Mouse (Mus musculus) limb, embryonic 15.5 days (tissue): ENCODE measurements around the gene Chn1. TPM values are rescaled to one million over a fixed set of nuclear protein-coding genes. Genes with fewer than 3 reads are reported as not detected.

Experiments
- ATAC-seq: fragments of 200-750 bp; cut with Nextera tagmentation; 2 replicates; pipeline ENCODE4 v1.8.0; 2017; ENCODE audit warnings: low read depth, moderate TSS enrichment; ENCODE audit not compliant: insufficient number of reproducible peaks, low FRiP score, low TSS enrichment
- H3K27ac ChIP-seq: fragments of 300-500 bp; sonication (generic); 2 replicates; pipeline ENCODE4 v1.5.1; 2015; ENCODE audit warnings: moderate library complexity, mild to moderate bottlenecking, inconsistent platforms
- H3K27me3 ChIP-seq: fragments of 300-500 bp; sonication (generic); 2 replicates; pipeline ENCODE4 v1.6.1; 2015; ENCODE audit warnings: inconsistent platforms
- H3K36me3 ChIP-seq: fragments of 300-500 bp; sonication (generic); 2 replicates; pipeline ENCODE4 v1.6.1; 2015; ENCODE audit warnings: inconsistent platforms
- H3K4me1 ChIP-seq: fragments of 300-500 bp; sonication (generic); 2 replicates; pipeline ENCODE4 v1.6.1; 2015; ENCODE audit warnings: inconsistent platforms
- H3K4me2 ChIP-seq: fragments of 300-500 bp; sonication (generic); 2 replicates; pipeline ENCODE4 v1.6.1; 2015; ENCODE audit warnings: mild to moderate bottlenecking, inconsistent platforms
- H3K4me3 ChIP-seq: fragments of 300-500 bp; sonication (generic); 2 replicates; pipeline ENCODE4 v1.5.1; 2015; ENCODE audit warnings: mild to moderate bottlenecking, inconsistent platforms
- H3K9ac ChIP-seq: fragments of 300-500 bp; sonication (generic); 2 replicates; pipeline ENCODE4 v1.6.1; 2015; ENCODE audit warnings: inconsistent platforms
- H3K9me3 ChIP-seq: fragments of 300-500 bp; sonication (generic); 2 replicates; pipeline ENCODE4 v1.6.1; 2016; ENCODE audit warnings: inconsistent platforms
- WGBS: fragments of 180-500 bp; shearing (Covaris S2); methylation state at CpG from one replicate; pipeline ENCODE4 v1.1.7; 2015; 5-methylcytosine and 5-hydroxymethylcytosine counted together
- polyA plus RNA-seq: library from polyadenylated mRNA; unstranded; fragments of >200 nt; fragmentation: Nextera tagmentation; extraction: Ambion mirVana; gene quantifications from 2 replicates; pipeline ENCODE4 v1.2.1, GENCODE M21; 2015

The Chn1 gene
- polyA plus RNA-seq, 1 experiment from 2014 or later, result 20.2 TPM

DNA sequence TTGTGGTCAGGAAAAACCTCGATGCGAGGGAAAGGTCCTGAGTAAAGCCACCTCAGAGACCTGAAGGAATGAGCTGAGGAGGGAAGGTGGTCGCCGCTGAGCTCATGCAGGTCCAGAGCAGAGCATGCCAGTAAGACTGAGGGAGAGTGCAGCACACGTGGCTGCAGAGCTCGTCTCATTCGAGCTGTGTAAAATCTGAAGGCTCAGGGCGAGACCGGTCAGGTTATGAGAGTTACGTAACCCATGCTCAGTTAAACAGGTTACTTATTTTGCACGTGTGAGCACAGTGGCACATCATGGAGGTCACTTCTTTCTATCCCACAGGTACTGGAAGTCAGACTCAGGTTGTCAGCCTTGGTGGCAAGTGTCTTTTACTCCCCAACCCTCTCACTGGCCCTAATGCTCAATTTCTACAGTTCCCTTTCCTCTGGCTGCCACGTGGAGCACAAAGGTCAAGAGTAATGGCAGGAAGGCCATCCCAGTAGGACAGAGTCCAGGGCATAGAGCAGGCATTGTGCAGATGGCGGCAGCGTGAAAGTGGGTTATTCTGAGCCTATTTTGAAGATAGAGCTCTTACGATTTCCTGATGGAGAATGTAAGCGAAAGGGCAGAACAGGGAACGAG is 158.6 kb downstream of the Chn1 start:
- no peaks in the 10 kb centered on the region for H3K9me3 ChIP-seq
- H3K9ac ChIP-seq, result no peak overlapping the region
- H3K36me3 ChIP-seq, result peaks cover 4% of the 10 kb centered on the region; the same call in 1 of the 2 replicates
- WGBS, result 72% methylated on average over 17 of the region's 17 CpGs
- no peaks in the 10 kb centered on the region for H3K27me3 ChIP-seq
- H3K4me2 ChIP-seq, result no peak overlapping the region
- no peak for ATAC-seq
- H3K4me3 ChIP-seq, result no peak overlapping the region
- peaks cover 5% of the 10 kb centered on the region for H3K4me1 ChIP-seq
- no peak overlapping the region for H3K27ac ChIP-seq

DNA sequence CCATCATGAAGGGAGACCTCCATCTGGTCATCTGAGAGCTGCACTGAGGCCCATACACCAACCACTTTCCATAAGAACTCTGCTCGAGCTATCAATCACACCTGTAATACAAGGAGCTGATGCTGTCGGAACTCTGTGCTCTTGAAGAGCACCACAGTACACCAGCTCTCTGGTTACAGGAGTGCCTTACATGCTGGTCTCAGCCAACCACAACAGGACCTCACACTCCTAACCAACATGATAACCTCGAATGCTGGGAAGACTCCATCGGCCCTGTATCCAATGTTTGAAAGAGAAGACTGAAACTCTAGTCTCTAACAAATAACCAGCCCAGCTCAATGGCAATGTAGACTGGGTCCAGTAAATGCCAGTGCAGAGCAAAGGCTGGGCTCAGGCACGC is 159.7 kb downstream of the Chn1 start:
- H3K4me3 ChIP-seq, result no peak overlapping the region
- H3K27ac ChIP-seq, result no peak overlapping the region
- H3K4me1 ChIP-seq, result peaks cover 5% of the 10 kb centered on the region
- no peak overlapping the region for H3K9ac ChIP-seq
- ATAC-seq, result no peak
- no peaks in the 10 kb centered on the region for H3K9me3 ChIP-seq
- WGBS, result 82% methylated on average over 5 of the region's 5 CpGs
- H3K27me3 ChIP-seq, result no peaks in the 10 kb centered on the region
- peaks cover 4% of the 10 kb centered on the region; the same call in 1 of the 2 replicates for H3K36me3 ChIP-seq
- H3K4me2 ChIP-seq, result no peak overlapping the region

DNA sequence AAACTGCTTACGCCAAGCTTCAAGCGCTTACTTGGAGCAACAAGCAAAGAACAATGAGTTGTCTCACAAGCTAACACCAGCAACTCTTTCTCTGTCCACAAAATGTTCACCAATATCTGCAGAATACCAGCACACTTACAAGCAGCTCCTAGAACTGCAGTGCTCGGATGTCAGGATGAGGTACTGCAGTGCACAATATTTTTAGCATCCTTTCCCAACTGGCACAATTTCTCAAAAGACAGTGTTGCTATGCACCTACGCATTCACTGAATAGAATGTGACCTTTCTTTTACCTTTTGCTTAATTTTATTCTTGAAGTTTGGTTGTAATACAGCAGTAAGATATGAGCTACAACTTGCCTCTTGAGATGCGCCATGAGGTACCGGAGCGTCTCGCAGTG is 160.8 kb downstream of the Chn1 start:
- peaks cover 4% of the 10 kb centered on the region; the same call in 1 of the 2 replicates for H3K36me3 ChIP-seq

DNA sequence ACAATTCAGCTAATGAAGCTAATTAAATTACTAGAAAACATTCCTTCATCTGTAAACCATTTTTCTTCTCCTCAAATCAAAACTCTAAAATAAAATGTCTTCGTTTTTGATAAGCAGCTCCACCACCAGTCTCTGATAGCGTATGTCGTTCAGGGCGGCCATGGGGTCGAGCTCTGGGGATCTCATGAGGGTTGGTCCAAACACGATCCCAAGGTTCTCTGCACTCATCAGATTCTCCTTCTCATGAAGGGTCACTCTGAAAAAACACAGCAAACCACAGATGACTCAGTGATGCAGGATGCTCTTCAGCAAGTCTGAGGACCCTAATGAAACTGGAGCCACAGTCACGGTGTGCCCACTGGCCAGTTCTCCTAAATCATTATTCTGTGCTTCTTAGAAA is 162.2 kb downstream of the Chn1 start:
- no peak for ATAC-seq
- Histone ChIP-seq H3K9ac (no peak overlapping the region), H3K36me3 (peaks cover 4% of the 10 kb centered on the region; the same call in 1 of the 2 replicates), H3K27ac (no peak overlapping the region), H3K27me3 (no peaks in the 10 kb centered on the region), H3K4me3 (no peak overlapping the region), H3K4me1 (no peaks in the 10 kb centered on the region), H3K9me3 (no peaks in the 10 kb centered on the region), H3K4me2 (no peak overlapping the region)
- WGBS, result 88% methylated on average over 7 of the region's 7 CpGs

More for the DNA sequence above, 160.8 kb downstream of the Chn1 start:
- H3K27me3 ChIP-seq, result no peaks in the 10 kb centered on the region
- 97% methylated on average over 8 of the region's 8 CpGs for WGBS
- no peak overlapping the region for H3K4me2 ChIP-seq
- no peak overlapping the region for H3K27ac ChIP-seq
- H3K9me3 ChIP-seq, result no peaks in the 10 kb centered on the region
- H3K4me1 ChIP-seq, result peaks cover 5% of the 10 kb centered on the region
- no peak overlapping the region for H3K4me3 ChIP-seq
- ATAC-seq, result no peak
- H3K9ac ChIP-seq, result no peak overlapping the region

DNA sequence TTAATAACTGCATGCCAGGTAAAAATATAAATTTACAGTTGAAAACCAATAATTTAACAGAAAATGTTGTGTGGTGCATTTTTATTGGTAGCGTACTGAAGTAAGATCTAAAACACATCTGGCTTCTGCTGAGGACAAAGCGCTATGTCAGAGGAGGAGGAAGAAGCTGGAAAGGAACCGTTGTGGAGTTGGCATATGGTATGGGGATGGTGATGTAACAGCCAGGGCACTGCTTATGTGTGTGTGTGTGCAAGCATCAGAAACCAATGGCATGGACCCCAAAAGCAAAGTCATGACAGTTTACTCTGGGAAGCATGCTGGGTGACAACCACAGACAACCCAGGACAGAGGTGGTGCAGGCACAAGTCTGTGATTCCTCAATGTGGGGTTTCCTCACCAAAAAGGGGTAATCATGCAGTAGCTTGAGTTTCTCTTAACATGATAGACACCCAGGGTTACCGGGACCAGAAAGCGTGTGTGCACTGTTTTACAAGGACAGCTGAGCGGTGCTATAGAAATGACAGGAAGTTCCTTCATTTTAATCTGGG is 162.7 kb downstream of the Chn1 start:
- Histone ChIP-seq H3K36me3 (no peaks in the 10 kb centered on the region), H3K9ac (no peak overlapping the region), H3K4me2 (no peak overlapping the region), H3K4me3 (no peak overlapping the region), H3K9me3 (no peaks in the 10 kb centered on the region), H3K4me1 (0 out of 2 replicates have a peak, but pooled peaks cover 2% of the 10 kb centered on the region), H3K27me3 (no peaks in the 10 kb centered on the region), H3K27ac (no peak overlapping the region)
- no peak for ATAC-seq
- 77% methylated on average over 6 of the region's 6 CpGs for WGBS

DNA sequence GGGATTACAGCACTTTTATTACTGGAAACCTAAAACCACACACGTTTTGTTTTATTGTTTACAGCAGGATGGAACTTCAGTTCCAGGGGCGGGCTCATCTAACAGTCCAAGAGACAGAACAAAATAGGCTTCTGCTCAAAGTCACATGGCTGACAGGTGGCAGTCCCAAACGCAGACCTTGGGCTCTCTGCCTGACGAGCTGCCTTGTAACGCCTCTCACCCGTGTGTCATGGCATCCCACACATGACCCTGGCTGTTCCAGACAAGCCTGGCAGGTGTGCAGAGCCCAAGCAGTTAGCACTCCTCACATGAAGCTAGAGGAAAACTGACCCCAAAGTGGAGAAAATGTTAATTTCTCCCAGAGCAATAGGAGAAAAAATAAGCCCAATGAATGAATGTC is 163.3 kb downstream of the Chn1 start:
- Histone ChIP-seq H3K4me2 (no peak overlapping the region), H3K27me3 (no peaks in the 10 kb centered on the region), H3K9me3 (no peaks in the 10 kb centered on the region), H3K9ac (no peak overlapping the region), H3K27ac (no peak overlapping the region), H3K4me3 (no peak overlapping the region), H3K36me3 (no peaks in the 10 kb centered on the region), H3K4me1 (0 out of 2 replicates have a peak, but pooled peaks cover 3% of the 10 kb centered on the region)
- WGBS, result 49% methylated on average over 6 of the region's 6 CpGs
- ATAC-seq, result no peak

DNA sequence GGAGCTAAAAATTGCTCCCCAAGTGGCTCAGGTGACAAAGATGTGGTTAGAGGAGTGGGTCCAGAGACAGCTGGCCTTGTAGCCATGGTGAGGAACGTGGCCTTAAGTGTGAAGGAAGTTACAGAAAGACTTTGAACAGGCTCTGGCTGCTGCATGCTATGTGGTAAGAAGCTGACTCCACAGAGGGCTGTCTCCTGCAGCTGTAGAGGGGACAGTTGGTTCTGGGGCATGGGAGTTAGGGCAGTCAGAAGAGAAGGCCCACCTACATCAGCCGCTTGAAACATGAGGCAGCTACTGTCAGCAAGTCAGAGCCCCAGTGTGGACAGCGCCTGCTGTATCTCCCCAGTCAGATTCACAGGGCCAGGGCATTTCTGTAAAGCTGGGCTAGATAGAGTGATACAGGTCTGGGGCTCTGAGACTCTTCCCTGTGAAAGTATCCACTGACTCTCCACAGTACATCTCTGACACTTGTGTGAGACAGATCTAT is 165.4 kb downstream of the Chn1 start:
- H3K27ac ChIP-seq, result no peak overlapping the region
- WGBS, result 84% methylated on average over 3 of the region's 3 CpGs
- H3K27me3 ChIP-seq, result no peaks in the 10 kb centered on the region
- no peaks in the 10 kb centered on the region for H3K36me3 ChIP-seq
- no peaks in the 10 kb centered on the region for H3K9me3 ChIP-seq
- ATAC-seq, result no peak
- H3K4me3 ChIP-seq, result no peak overlapping the region
- H3K4me2 ChIP-seq, result no peak overlapping the region
- no peak overlapping the region for H3K9ac ChIP-seq
- H3K4me1 ChIP-seq, result peaks cover 6% of the 10 kb centered on the region; the same call in 1 of the 2 replicates

DNA sequence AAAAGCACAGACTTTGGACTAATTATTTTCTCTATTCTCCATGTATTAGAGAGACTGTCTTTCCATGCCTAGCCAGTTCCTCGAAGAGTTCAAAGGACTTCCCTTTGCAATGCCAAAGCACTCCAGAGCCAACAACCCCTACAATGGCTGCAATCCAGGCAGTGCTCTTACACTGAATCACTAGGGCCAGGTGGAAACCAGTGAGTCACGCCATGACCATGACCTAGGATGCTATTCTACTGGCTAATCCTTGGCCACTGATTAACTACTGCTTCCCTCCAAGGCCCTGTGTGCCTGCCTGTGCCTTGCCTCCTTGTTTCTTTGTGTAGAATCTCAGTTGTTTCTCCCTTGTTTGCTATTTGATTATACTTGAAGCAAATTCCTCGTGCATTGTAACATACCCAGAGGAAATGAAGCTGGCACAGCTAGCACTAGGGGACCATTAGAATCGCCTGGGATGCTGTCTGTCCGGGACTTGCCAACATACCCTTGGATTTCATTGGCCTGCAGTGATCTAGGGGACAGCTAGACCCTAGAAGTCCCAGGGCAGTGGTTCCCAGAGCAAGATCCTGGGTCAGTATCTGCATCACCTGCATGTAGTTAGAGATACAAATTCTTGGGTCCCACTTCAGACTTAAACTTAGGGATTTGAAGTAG is 166.0 kb downstream of the Chn1 start:
- no peak for ATAC-seq
- H3K4me2 ChIP-seq, result no peak overlapping the region
- WGBS, result 79% methylated on average over 5 of the region's 5 CpGs

DNA sequence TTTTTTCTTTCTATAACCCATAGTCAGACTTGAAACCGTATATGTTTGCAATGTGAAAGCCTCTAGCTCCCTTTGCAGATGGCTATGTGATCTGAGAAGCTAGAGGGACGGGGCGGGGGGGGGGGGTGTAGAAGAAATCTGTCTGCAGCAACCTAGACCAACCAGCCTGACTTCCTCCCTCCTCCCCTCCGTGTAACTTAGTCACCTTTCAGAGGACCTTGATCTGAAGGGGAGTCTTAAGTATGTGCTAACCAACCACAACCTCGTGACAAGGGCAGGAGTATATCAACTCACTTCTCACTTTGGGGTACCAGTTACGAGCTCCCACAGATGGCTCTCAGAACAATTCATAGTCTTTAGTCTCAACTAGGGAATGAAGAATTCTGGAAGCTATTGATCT is 166.8 kb downstream of the Chn1 start:
- H3K27me3 ChIP-seq, result no peaks in the 10 kb centered on the region
- no peak for ATAC-seq
- no peaks in the 10 kb centered on the region for H3K36me3 ChIP-seq
- H3K9me3 ChIP-seq, result no peaks in the 10 kb centered on the region
- H3K4me1 ChIP-seq, result peaks cover 6% of the 10 kb centered on the region; the same call in 1 of the 2 replicates
- 55% methylated on average over 6 of the region's 6 CpGs for WGBS
- H3K4me2 ChIP-seq, result no peak overlapping the region
- H3K9ac ChIP-seq, result no peak overlapping the region
- H3K4me3 ChIP-seq, result no peak overlapping the region
- H3K27ac ChIP-seq, result no peak overlapping the region

More for the DNA sequence above, 166.0 kb downstream of the Chn1 start:
- Histone ChIP-seq H3K27ac (no peak overlapping the region), H3K36me3 (no peaks in the 10 kb centered on the region), H3K27me3 (no peaks in the 10 kb centered on the region), H3K4me1 (peaks cover 6% of the 10 kb centered on the region; the same call in 1 of the 2 replicates), H3K4me3 (no peak overlapping the region), H3K9ac (no peak overlapping the region), H3K9me3 (no peaks in the 10 kb centered on the region)

DNA sequence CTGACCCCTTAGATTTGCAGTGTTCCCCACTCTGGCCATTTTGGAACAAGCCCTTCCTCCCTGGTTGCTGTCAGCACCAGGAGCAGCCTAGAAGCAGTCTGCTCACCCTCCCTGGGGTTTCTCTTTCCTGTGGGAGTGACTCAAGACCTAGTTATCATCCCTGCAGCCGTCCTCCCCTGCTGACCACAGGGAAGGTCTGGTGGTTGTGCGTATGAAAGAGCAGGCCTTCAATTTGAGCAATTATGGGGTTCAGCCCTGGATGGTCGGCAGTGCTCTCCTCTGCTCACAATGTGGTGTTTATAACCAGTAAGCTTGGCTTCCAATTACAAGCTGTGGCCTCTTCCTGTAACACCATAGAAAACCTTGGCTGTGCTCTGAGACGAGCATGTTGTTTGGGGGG is 167.5 kb downstream of the Chn1 start:
- no peak overlapping the region for H3K4me3 ChIP-seq
- no peak for ATAC-seq
- 20% methylated on average over 4 of the region's 4 CpGs for WGBS
- no peaks in the 10 kb centered on the region for H3K9me3 ChIP-seq
- no peaks in the 10 kb centered on the region for H3K27me3 ChIP-seq
- H3K27ac ChIP-seq, result peak overlapping the region; percentile 30; the same call in 1 of the 2 replicates
- no peak overlapping the region for H3K4me2 ChIP-seq
- no peaks in the 10 kb centered on the region for H3K36me3 ChIP-seq
- H3K4me1 ChIP-seq, result peaks cover 6% of the 10 kb centered on the region; the same call in 1 of the 2 replicates
- no peak overlapping the region for H3K9ac ChIP-seq

DNA sequence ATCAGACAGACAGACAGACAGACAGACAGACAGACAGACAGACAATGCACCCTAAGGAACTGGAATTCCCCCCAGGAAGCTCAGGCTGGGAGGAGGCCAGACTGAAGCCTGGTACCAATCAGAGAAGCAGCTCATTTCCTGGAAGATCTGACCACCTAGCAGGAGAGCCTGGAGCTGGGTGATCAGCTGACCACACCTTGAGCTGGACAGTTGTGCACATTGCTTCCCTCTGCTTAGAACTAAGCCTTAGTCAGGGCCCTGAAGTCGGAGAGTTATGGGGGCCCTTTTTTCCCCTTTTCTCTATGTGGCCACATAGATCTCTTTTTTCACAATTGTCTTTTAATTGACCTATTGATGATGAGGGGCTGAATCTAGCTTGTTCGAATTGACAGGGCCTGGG is 168.0 kb downstream of the Chn1 start:
- Histone ChIP-seq H3K36me3 (no peaks in the 10 kb centered on the region), H3K27ac (peak overlapping the region; percentile 30; the same call in 1 of the 2 replicates), H3K9ac (no peak overlapping the region), H3K4me3 (no peak overlapping the region), H3K4me1 (peaks cover 6% of the 10 kb centered on the region; the same call in 1 of the 2 replicates), H3K9me3 (no peaks in the 10 kb centered on the region), H3K27me3 (no peaks in the 10 kb centered on the region), H3K4me2 (no peak overlapping the region)
- 39% methylated on average over 2 of the region's 2 CpGs for WGBS
- ATAC-seq, result no peak

DNA sequence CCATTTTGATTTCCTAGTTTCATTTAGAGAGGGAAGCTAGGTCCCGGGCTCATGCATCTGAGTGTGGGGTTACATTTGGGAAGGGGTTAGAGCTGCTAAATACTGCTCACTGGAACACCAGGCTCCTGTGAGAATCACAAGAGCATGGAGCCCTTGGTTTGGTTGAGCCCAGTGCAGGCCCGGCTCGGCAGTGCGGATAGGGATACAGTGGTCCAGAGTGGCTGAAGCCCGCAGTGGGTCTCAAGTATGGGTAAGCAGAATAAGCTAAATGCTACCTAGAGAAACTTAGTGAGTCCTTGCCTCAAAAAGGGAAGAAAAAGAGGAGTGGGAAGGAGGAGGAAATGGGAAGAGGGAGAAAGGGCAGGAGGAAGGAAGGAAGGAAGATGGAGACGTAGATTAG is 168.5 kb downstream of the Chn1 start:
- whole genome bisulfite sequencing, result 92% methylated on average over 6 of the region's 6 CpGs
- H3K9ac ChIP-seq, result no peak overlapping the region
- no peak overlapping the region for H3K4me3 ChIP-seq
- H3K4me2 ChIP-seq, result no peak overlapping the region
- H3K27me3 ChIP-seq, result no peaks in the 10 kb centered on the region
- peaks cover 6% of the 10 kb centered on the region; the same call in 1 of the 2 replicates for H3K4me1 ChIP-seq
- H3K9me3 ChIP-seq, result no peaks in the 10 kb centered on the region
- H3K27ac ChIP-seq, result no peak overlapping the region
- no peaks in the 10 kb centered on the region for H3K36me3 ChIP-seq
- ATAC-seq, result no peak
